Mouse (Mus musculus): ENCODE measurements around the gene Fbxw16.
"Not testable (repeated sequence)": the region's sequence is repeated elsewhere in the genome, so short reads cannot be mapped to it uniquely, and the experiment has no call there.

DNA sequence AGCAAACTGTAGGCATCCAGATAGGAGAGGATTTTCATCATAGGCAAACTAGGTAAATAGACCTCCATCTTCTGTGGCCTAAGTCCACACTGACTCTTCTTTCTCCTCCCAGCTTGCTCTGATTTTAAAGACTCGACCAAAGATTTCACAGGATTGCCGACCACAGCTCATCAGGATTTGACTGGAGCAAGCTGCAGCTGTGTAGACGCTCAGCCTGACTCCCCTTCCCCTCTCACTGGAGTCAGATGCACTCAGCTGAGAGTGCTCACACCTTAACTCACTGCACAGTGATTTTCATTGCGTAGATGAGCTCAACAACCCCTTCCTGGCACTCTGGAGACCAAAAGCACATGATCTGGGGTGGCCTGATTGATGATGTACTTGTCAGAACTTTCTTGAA, 44.7 kb downstream of the Fbxw16 start, which contains the start of gene Fbxw22:
- TF ChIP-seq CTCF (IDR thresholded peaks at IDR 0.05; ENCODE audit: control insufficient read depth, insufficient read depth, insufficient replicate concordance, low read depth, low read length); POLR2A (IDR thresholded peaks at IDR 0.05; ENCODE audit: control insufficient read depth, low read depth, low read length): not testable (repeated sequence)

All from testis, adult 2 months (tissue).